Mouse (Mus musculus) cortical plate, adult 2 months (tissue): ENCODE results near the gene Pcsk2.

Experiments used
- CTCF ChIP-seq: fragments of 200-500 bp; IDR thresholded peaks from 2 replicates; pipeline ENCODE4 v1.5.1; 2011; ENCODE audit warnings: mild to moderate bottlenecking, control low read depth, low read length; ENCODE audit not compliant: insufficient read depth; ENCODE audit errors: extremely low read depth
- POLR2A ChIP-seq: fragments of 200-500 bp; IDR thresholded peaks from 2 replicates; pipeline ENCODE4 v1.6.1; 2011; ENCODE audit warnings: mild to moderate bottlenecking, low read length, control low read depth; ENCODE audit not compliant: insufficient read depth; ENCODE audit errors: extremely low read depth

- TF ChIP-seq POLR2A: no peak
- no peak for TF ChIP-seq CTCF
These were observed 289.9 kb downstream of the Pcsk2 start for GRCm38 (mm10) chr2:143835820-143836219.
